Mouse (Mus musculus) cerebral cortex, adult 2 months (tissue): ENCODE data around the gene Gsdma.

ENCODE experiments used
- WGBS: fragments of 180-500 bp; shearing (Covaris S2); methylation state at CpG from one replicate; pipeline ENCODE4 v1.1.7; 2018; 5-methylcytosine and 5-hydroxymethylcytosine counted together

The Gsdma gene

GRCm38 (mm10) chr11:98680595-98680994 is 16.4 kb downstream of the Gsdma start:
- WGBS = 94% methylated on average over 4 of the region's 4 CpGs

GRCm38 (mm10) chr11:98681186-98681585 is 17.0 kb downstream of the Gsdma start:
- 86% methylated on average over 4 of the region's 4 CpGs for WGBS

GRCm38 (mm10) chr11:98681786-98682745 is 17.9 kb downstream of the Gsdma start, which contains the start of gene Psmd3:
TSS of gene Psmd3 (plus strand) at chr11:98682554.
- WGBS = 3% methylated on average over 45 of the region's 45 CpGs

GRCm38 (mm10) chr11:98682811-98683210 is 18.7 kb downstream of the Gsdma start:
- under 1% methylated on average over 23 of the region's 23 CpGs for WGBS

GRCm38 (mm10) chr11:98685642-98686041 is 21.5 kb downstream of the Gsdma start:
- 78% methylated on average over 9 of the region's 9 CpGs for WGBS

- 84% methylated on average over 4 of the region's 4 CpGs for WGBS
Measured at GRCm38 (mm10) chr11:98686976-98687375, 22.8 kb downstream of the Gsdma start.

GRCm38 (mm10) chr11:98688009-98688408 is 23.9 kb downstream of the Gsdma start:
- 86% methylated on average over 8 of the region's 8 CpGs for WGBS

GRCm38 (mm10) chr11:98693201-98693600 is 29.1 kb downstream of the Gsdma start:
- WGBS = 70% methylated on average over 13 of the region's 13 CpGs

GRCm38 (mm10) chr11:98693746-98694145 is 29.6 kb downstream of the Gsdma start:
- 88% methylated on average over 9 of the region's 9 CpGs for WGBS

- WGBS = 45% methylated on average over 9 of the region's 9 CpGs
Measured at GRCm38 (mm10) chr11:98694301-98694700, 30.1 kb downstream of the Gsdma start.

- WGBS = 55% methylated on average over 14 of the region's 14 CpGs
Measured at GRCm38 (mm10) chr11:98695408-98695807, 31.3 kb downstream of the Gsdma start.

GRCm38 (mm10) chr11:98696454-98697216 is 32.5 kb downstream of the Gsdma start:
- WGBS = 73% methylated on average over 14 of the region's 14 CpGs

- WGBS = 92% methylated on average over 12 of the region's 12 CpGs
Measured at GRCm38 (mm10) chr11:98697225-98697624, 33.1 kb downstream of the Gsdma start.

- WGBS = 86% methylated on average over 16 of the region's 16 CpGs
Measured at GRCm38 (mm10) chr11:98698849-98699640, 34.9 kb downstream of the Gsdma start.

GRCm38 (mm10) chr11:98699911-98700310 is 35.8 kb downstream of the Gsdma start:
- 36% methylated on average over 4 of the region's 4 CpGs for WGBS

- 74% methylated on average over 10 of the region's 10 CpGs for WGBS
Measured at GRCm38 (mm10) chr11:98701213-98701670, 37.1 kb downstream of the Gsdma start, which contains the start of gene Csf3. TSS of gene Csf3 (plus strand) at chr11:98701263.

- 79% methylated on average over 5 of the region's 5 CpGs for whole genome bisulfite sequencing
Measured at GRCm38 (mm10) chr11:98702323-98702722, 38.2 kb downstream of the Gsdma start.

- 91% methylated on average over 10 of the region's 10 CpGs for WGBS
Measured at GRCm38 (mm10) chr11:98705021-98705420, 40.9 kb downstream of the Gsdma start.

- 77% methylated on average over 22 of the region's 22 CpGs for WGBS
Measured at GRCm38 (mm10) chr11:98707401-98708281, 43.5 kb downstream of the Gsdma start.

GRCm38 (mm10) chr11:98708282-98708956 is 44.3 kb downstream of the Gsdma start:
- 60% methylated on average over 19 of the region's 19 CpGs for WGBS
